Mouse (Mus musculus) thymus, adult 2 months (tissue): Measurements from ENCODE around the gene Ngdn.

Experiments used
- CTCF ChIP-seq: fragments of 200-500 bp; IDR thresholded peaks from 2 replicates; pipeline ENCODE4 v1.5.1; 2012; ENCODE audit warnings: mild to moderate bottlenecking, control low read depth, low read length, moderate library complexity, borderline replicate concordance; ENCODE audit not compliant: control insufficient read depth, poor library complexity, insufficient read depth; ENCODE audit errors: extremely low read depth
- POLR2A ChIP-seq: fragments of 200-500 bp; IDR thresholded peaks from 2 replicates; pipeline ENCODE4 v1.6.1; 2012; ENCODE audit warnings: mild to moderate bottlenecking, low read length, control low read depth, moderate library complexity; ENCODE audit not compliant: control insufficient read depth, poor library complexity, insufficient read depth; ENCODE audit errors: extremely low read depth

GRCm38 (mm10) chr14:55066042-55066441 is 50.8 kb downstream of the Ngdn start:
- TF ChIP-seq CTCF (no peak), POLR2A (no peak)
